Mouse (Mus musculus) stomach, embryonic 15.5 days (tissue): ENCODE measurements around the gene Serpina3b. TPM values are rescaled to one million over a fixed set of nuclear protein-coding genes. Genes with fewer than 3 reads are reported as not detected.
"Not testable (repeated sequence)": the region's sequence is repeated elsewhere in the genome, so short reads cannot be mapped to it uniquely, and the experiment has no call there.

ENCODE experiments used
- ATAC-seq: fragments of 200-750 bp; cut with Nextera tagmentation; 2 replicates; pipeline ENCODE4 v1.8.0; 2017; ENCODE audit warnings: low read depth, moderate number of reproducible peaks, moderate TSS enrichment; ENCODE audit not compliant: insufficient read depth, low FRiP score
- H3K27ac ChIP-seq: fragments of 300-500 bp; sonication (generic); 2 replicates; pipeline ENCODE4 v1.5.1; 2015; ENCODE audit warnings: mild to moderate bottlenecking, inconsistent platforms
- H3K27me3 ChIP-seq: fragments of 300-500 bp; sonication (generic); replicated peaks from 2 replicates; pipeline ENCODE4 v1.6.1; 2015; ENCODE audit warnings: inconsistent platforms
- H3K36me3 ChIP-seq: fragments of 300-500 bp; sonication (generic); 2 replicates; pipeline ENCODE4 v1.6.1; 2015; ENCODE audit warnings: inconsistent platforms
- H3K4me1 ChIP-seq: fragments of 300-500 bp; sonication (generic); 2 replicates; pipeline ENCODE4 v1.6.1; 2015; ENCODE audit warnings: inconsistent platforms
- H3K4me2 ChIP-seq: fragments of 300-500 bp; sonication (generic); 2 replicates; pipeline ENCODE4 v1.6.1; 2015; ENCODE audit warnings: mild to moderate bottlenecking, inconsistent platforms
- H3K4me3 ChIP-seq: fragments of 300-500 bp; sonication (generic); replicated peaks from 2 replicates; pipeline ENCODE4 v1.5.1; 2015; ENCODE audit warnings: inconsistent platforms
- H3K9ac ChIP-seq: fragments of 300-500 bp; sonication (generic); 2 replicates; pipeline ENCODE4 v1.6.1; 2015; ENCODE audit warnings: inconsistent platforms
- H3K9me3 ChIP-seq: fragments of 300-500 bp; sonication (generic); 2 replicates; pipeline ENCODE4 v1.6.1; 2016; ENCODE audit warnings: inconsistent platforms
- WGBS: fragments of 180-500 bp; shearing (Covaris S2); methylation state at CpG from one replicate; pipeline ENCODE4 v1.1.7; 2015; 5-methylcytosine and 5-hydroxymethylcytosine counted together
- polyA plus RNA-seq: library from polyadenylated mRNA; unstranded; fragments of >200 nt; fragmentation: Nextera tagmentation; extraction: Ambion mirVana; gene quantifications from 2 replicates; pipeline ENCODE4 v1.2.1, GENCODE M21; 2015

The Serpina3b gene
- not detected in 2 replicates for polyA plus RNA-seq

GRCm38 (mm10) chr12:104127696-104128095, at the start of gene Serpina3b:
Gene Serpina3b, plus strand, starts transcription at chr12:104127996.
- Histone ChIP-seq H3K4me1 (no peaks in the 10 kb centered on the region), H3K27me3 (no peaks in the 10 kb centered on the region), H3K36me3 (no peaks in the 10 kb centered on the region), H3K9ac (no peak within 1 kb of the TSS), H3K9me3 (no peaks in the 10 kb centered on the region), H3K27ac (no peak within 1 kb of the TSS), H3K4me2 (no peak within 1 kb of the TSS), H3K4me3 (no peak within 1 kb of the TSS)
- ATAC-seq: no peak
- WGBS: 68% methylated on average over 5 of the region's 5 CpGs

DNA sequence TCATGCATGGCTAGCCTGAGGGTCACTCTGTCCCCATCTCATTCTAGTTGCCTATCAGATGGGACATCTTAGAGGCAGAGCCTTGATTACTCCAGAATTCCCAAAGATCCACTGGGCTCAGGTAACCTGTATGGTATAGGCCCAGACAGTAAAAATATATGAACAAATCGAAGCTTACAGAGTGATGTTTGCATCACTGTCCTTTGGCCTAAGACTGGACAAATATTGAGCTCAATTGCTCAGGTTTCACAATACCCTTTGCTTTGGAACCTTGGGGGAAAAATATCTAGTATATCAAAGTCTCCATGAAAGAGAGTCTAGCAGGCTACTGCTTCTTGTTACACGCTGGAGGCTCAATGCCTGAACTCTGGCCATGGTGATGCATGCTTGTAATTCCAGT, 37.7 kb upstream of the Serpina3b start:
- 79% methylated on average over 2 of the region's 2 CpGs for WGBS
- H3K4me1 ChIP-seq: no peaks in the 10 kb centered on the region
- ATAC-seq: no peak
- no peak overlapping the region for H3K4me2 ChIP-seq
- H3K27me3 ChIP-seq: no peaks in the 10 kb centered on the region
- no peaks in the 10 kb centered on the region for H3K9me3 ChIP-seq
- H3K36me3 ChIP-seq: no peaks in the 10 kb centered on the region
- H3K27ac ChIP-seq: no peak overlapping the region
- no peak overlapping the region for H3K4me3 ChIP-seq
- H3K9ac ChIP-seq: no peak overlapping the region

- no peaks in the 10 kb centered on the region for H3K36me3 ChIP-seq
- H3K4me2 ChIP-seq: no peak overlapping the region
- no peak overlapping the region for H3K4me3 ChIP-seq
- WGBS: 82% methylated on average over 1 of the region's 1 CpGs
- no peaks in the 10 kb centered on the region for H3K9me3 ChIP-seq
- H3K27me3 ChIP-seq: no peaks in the 10 kb centered on the region
- H3K9ac ChIP-seq: no peak overlapping the region
- no peak for ATAC-seq
- no peak overlapping the region for H3K27ac ChIP-seq
- no peaks in the 10 kb centered on the region for H3K4me1 ChIP-seq
Observed at GRCm38 (mm10) chr12:104091303-104091702, 36.5 kb upstream of the Serpina3b start.

- H3K4me2 ChIP-seq: no peak within 1 kb of the TSS
- no peaks in the 10 kb centered on the region for H3K27me3 ChIP-seq
- H3K4me1 ChIP-seq: no peaks in the 10 kb centered on the region
- H3K27ac ChIP-seq: no peak within 1 kb of the TSS
- H3K4me3 ChIP-seq: no peak within 1 kb of the TSS
- H3K36me3 ChIP-seq: no peaks in the 10 kb centered on the region
- 85% methylated on average over 6 of the region's 6 CpGs for WGBS
- no peaks in the 10 kb centered on the region for H3K9me3 ChIP-seq
- ATAC-seq: no peak
- H3K9ac ChIP-seq: no peak within 1 kb of the TSS
Observed at GRCm38 (mm10) chr12:104100768-104101167, 27.0 kb upstream of the Serpina3b start, which contains the start of gene Serpina5. Gene Serpina5, plus strand, starts transcription at chr12:104101113.

DNA sequence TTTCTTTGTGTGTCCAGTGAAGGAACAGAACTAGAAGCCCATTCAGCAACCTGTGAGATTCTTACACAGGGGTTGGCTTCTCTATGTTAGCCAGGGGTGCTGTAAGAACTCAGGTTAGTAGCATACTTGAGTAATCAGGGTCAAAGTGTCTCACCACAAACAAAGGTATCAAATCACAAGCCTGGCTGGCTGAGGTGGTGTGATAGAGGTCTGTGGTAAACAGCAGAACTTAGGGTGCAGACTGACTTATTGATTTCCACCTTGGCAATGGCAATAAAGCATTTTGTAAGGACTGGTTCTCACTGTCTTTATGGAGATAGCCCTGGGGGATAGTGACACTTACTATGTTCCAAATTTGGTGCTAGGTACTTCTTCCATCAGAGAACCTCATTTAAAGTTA, 21.9 kb upstream of the Serpina3b start:
- Histone ChIP-seq H3K4me2 (no peak overlapping the region), H3K9me3 (no peaks in the 10 kb centered on the region), H3K36me3 (no peaks in the 10 kb centered on the region), H3K27me3 (no peaks in the 10 kb centered on the region), H3K9ac (no peak overlapping the region), H3K4me1 (no peaks in the 10 kb centered on the region), H3K4me3 (no peak overlapping the region), H3K27ac (no peak overlapping the region)
- no peak for ATAC-seq

- no peak overlapping the region for H3K4me3 ChIP-seq
- no peaks in the 10 kb centered on the region for H3K4me1 ChIP-seq
- H3K27me3 ChIP-seq: no peaks in the 10 kb centered on the region
- no peak overlapping the region for H3K9ac ChIP-seq
- no peak; the same call in 1 of the 2 replicates for ATAC-seq
- H3K9me3 ChIP-seq: no peaks in the 10 kb centered on the region
- H3K36me3 ChIP-seq: no peaks in the 10 kb centered on the region
- no peak overlapping the region for H3K4me2 ChIP-seq
- H3K27ac ChIP-seq: no peak overlapping the region
Observed at GRCm38 (mm10) chr12:104106919-104107318, 20.9 kb upstream of the Serpina3b start.

DNA sequence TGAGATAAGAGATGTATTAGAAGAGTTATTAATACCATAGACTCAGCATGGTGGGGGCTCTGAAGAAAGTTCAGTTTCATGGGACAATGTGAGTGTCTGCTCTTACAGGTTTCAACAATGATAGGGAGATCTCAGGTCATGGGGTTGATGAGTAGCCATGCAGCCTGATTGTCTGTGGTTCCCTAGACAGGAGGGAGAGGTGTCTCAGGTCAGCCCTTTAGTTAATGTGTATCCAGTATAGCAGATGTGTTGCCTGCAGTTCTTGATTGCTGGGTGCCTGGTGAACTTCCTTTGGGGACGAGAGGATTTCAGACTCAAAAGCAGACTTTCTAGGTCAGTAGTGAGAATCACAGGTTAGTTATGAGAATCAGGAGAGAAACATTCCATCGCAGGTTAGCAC, 19.3 kb upstream of the Serpina3b start:
- 71% methylated on average over 2 of the region's 2 CpGs for WGBS
- Histone ChIP-seq H3K4me2 (no peak overlapping the region), H3K27me3 (no peaks in the 10 kb centered on the region), H3K4me3 (no peak overlapping the region), H3K9me3 (no peaks in the 10 kb centered on the region), H3K9ac (no peak overlapping the region), H3K27ac (no peak overlapping the region), H3K36me3 (no peaks in the 10 kb centered on the region), H3K4me1 (no peaks in the 10 kb centered on the region)
- no peak for ATAC-seq

- H3K36me3 ChIP-seq, ATAC-seq, H3K4me3 ChIP-seq, H3K9ac ChIP-seq, H3K27me3 ChIP-seq, H3K27ac ChIP-seq, H3K4me1 ChIP-seq, H3K4me2 ChIP-seq, H3K9me3 ChIP-seq: not testable (repeated sequence)
- 88% methylated on average over 11 of the region's 11 CpGs for WGBS
Observed at GRCm38 (mm10) chr12:104112333-104112732, 15.5 kb upstream of the Serpina3b start, which contains the start of gene Serpina3a. Gene Serpina3a, plus strand, starts transcription at chr12:104112724.

- no peak for ATAC-seq
- H3K4me2 ChIP-seq: no peak overlapping the region
- no peaks in the 10 kb centered on the region for H3K9me3 ChIP-seq
- H3K4me1 ChIP-seq: no peaks in the 10 kb centered on the region
- no peaks in the 10 kb centered on the region for H3K27me3 ChIP-seq
- WGBS: 29% methylated on average over 3 of the region's 3 CpGs
- H3K27ac ChIP-seq: no peak overlapping the region
- H3K4me3 ChIP-seq: no peak overlapping the region
- H3K9ac ChIP-seq: no peak overlapping the region
- H3K36me3 ChIP-seq: no peaks in the 10 kb centered on the region
Observed at GRCm38 (mm10) chr12:104114921-104115579, 12.7 kb upstream of the Serpina3b start.

GRCm38 (mm10) chr12:104123097-104123496, 4.7 kb upstream of the Serpina3b start:
- H3K4me2 ChIP-seq: no peak overlapping the region
- no peaks in the 10 kb centered on the region for H3K4me1 ChIP-seq
- H3K36me3 ChIP-seq: no peaks in the 10 kb centered on the region
- no peaks in the 10 kb centered on the region for H3K27me3 ChIP-seq
- WGBS: 78% methylated on average over 1 of the region's 1 CpGs
- no peak overlapping the region for H3K27ac ChIP-seq
- ATAC-seq: no peak
- no peak overlapping the region for H3K4me3 ChIP-seq
- H3K9ac ChIP-seq: no peak overlapping the region
- no peaks in the 10 kb centered on the region for H3K9me3 ChIP-seq

DNA sequence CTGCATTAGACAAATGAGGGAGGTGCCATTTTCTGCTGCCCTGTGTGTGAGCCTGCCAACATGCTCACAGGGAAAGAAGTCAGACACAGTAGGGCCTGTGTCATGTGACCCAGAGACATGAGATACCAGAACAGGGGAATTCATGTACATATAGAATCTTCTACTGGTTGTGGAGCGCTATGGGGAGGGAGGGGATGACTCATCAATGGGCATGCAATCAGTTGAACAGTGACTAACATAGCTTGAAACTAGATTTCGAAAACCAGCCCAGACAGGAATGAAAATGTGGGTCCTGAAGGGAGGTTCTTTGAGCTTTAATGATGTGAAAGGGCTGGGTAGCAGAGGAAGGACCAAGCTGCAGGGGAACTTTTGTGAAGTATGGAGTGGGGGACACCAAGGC, 3.8 kb upstream of the Serpina3b start:
- 79% methylated on average over 2 of the region's 2 CpGs for WGBS
- ATAC-seq: no peak
- no peak overlapping the region for H3K9ac ChIP-seq

GRCm38 (mm10) chr12:104125021-104125560, 2.7 kb upstream of the Serpina3b start:
- Histone ChIP-seq H3K4me3 (no peak overlapping the region), H3K36me3 (no peaks in the 10 kb centered on the region), H3K27ac (no peak overlapping the region), H3K9ac (no peak overlapping the region), H3K4me1 (no peaks in the 10 kb centered on the region), H3K27me3 (no peaks in the 10 kb centered on the region), H3K9me3 (no peaks in the 10 kb centered on the region), H3K4me2 (no peak overlapping the region)
- ATAC-seq: no peak
- 80% methylated on average over 5 of the region's 5 CpGs for WGBS

More for the DNA sequence above, 3.8 kb upstream of the Serpina3b start:
- Histone ChIP-seq H3K4me3 (no peak overlapping the region), H3K36me3 (no peaks in the 10 kb centered on the region), H3K27ac (no peak overlapping the region), H3K9me3 (no peaks in the 10 kb centered on the region), H3K4me1 (no peaks in the 10 kb centered on the region), H3K4me2 (no peak overlapping the region), H3K27me3 (no peaks in the 10 kb centered on the region)

GRCm38 (mm10) chr12:104131041-104131440, 3.2 kb downstream of the Serpina3b start:
- ATAC-seq: no peak
- H3K4me2 ChIP-seq: no peak overlapping the region

More at GRCm38 (mm10) chr12:104131041-104131440, 3.2 kb downstream of the Serpina3b start:
- H3K9ac ChIP-seq: no peak overlapping the region
- H3K36me3 ChIP-seq: no peaks in the 10 kb centered on the region
- H3K27me3 ChIP-seq: no peaks in the 10 kb centered on the region
- no peaks in the 10 kb centered on the region for H3K4me1 ChIP-seq
- H3K27ac ChIP-seq: no peak overlapping the region
- no peak overlapping the region for H3K4me3 ChIP-seq
- H3K9me3 ChIP-seq: no peaks in the 10 kb centered on the region
